Mouse (Mus musculus): Measurements from ENCODE around the gene Prpsap2. TPM values are rescaled to one million over a fixed set of nuclear protein-coding genes. Genes with fewer than 3 reads are reported as not detected.

The Prpsap2 gene
- polyA plus RNA-seq, 2 experiments, result 20.6 to 33.2 TPM

DNA sequence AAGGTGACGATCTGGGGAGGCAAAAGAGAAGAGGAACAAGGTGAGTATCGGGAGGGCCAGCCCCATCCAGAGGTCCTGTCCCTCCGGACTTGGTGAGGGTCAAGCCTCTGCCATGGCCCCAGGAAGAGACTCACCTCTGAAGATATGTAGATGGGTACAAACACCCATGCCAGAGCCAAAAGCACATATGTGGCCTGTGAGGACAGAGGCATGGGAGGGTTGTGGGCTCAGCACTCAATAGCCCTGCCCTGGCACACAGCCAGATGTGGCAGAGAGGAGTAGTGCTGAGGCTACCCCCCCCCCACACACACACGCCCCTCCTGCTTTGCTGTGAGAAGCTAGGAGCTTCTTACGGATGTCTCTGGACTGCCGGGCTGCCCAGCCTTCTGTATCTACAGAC is 46.8 kb downstream of the Prpsap2 start:
- H3K36me3 ChIP-seq (ENCODE audit: control insufficient read depth, insufficient read depth, low read length), result no peaks in the 10 kb centered on the region
- no peaks in the 10 kb centered on the region for H3K4me1 ChIP-seq (ENCODE audit: control insufficient read depth, insufficient read depth, low read length)
- H3K27ac ChIP-seq (replicated peaks; ENCODE audit: low read depth, low read length), result no peak overlapping the region
- ATAC-seq (ENCODE audit: low FRiP score, low read depth) (no peak), DNase-seq (ENCODE audit: low spot score) (no peak)
- H3K4me2 ChIP-seq (replicated peaks; ENCODE audit: low read depth, low read length, severe bottlenecking), result no peak overlapping the region
- WGBS, result 70% methylated on average over 6 of the region's 6 CpGs
- H3K9ac ChIP-seq (ENCODE audit: low read depth, low read length, severe bottlenecking), result no peak overlapping the region
- no peak overlapping the region for H3K4me3 ChIP-seq (replicated peaks; ENCODE audit: low read length)
- no peaks in the 10 kb centered on the region for H3K27me3 ChIP-seq (ENCODE audit: control insufficient read depth, insufficient read depth, low read length)
- TF ChIP-seq POLR2A (IDR thresholded peaks at IDR 0.05; ENCODE audit: borderline replicate concordance, extremely low read depth, insufficient read depth, insufficient read length), result no peak
- no peaks in the 10 kb centered on the region for H3K9me3 ChIP-seq (ENCODE audit: control insufficient read depth, low read length)

DNA sequence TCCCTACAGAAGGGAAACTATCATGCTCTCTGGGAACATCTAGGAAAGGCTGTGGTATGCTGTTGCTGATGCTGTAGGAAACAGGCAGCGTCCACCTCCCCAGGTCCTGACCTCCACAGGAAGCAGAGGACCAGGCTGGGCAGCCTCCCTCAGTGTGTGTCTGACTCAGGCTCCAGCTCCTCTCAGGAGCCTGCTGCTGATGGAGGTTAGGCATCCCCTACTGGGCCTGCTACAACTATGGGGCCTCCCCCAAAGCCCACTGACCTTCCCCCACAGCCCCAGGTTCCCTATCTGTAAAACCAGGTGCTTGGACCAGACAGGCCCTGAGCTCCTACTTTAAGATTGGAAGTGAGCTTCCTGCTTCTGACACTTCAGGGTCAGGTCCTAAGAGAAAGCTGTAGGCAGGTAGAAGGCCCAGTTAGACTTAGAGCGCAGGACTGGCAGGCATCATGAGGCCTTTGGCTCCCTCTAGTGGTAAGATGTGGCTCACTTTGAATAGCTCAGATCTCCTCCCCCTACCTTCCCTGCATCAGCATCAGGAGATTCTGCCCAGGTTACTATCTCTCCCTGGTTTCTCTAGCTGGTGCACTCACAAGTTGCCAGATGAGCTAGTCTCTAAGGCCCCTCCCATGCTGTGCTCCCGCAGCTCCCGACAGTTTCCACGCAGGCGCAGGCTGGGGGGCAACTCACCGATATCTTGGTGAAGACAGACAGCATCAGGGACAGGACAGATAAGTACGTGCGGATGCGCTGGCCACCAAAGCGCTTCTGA is 47.4 kb downstream of the Prpsap2 start:
- no peak for TF ChIP-seq POLR2A (IDR thresholded peaks at IDR 0.05; ENCODE audit: borderline replicate concordance, extremely low read depth, insufficient read depth, insufficient read length)
- H3K27ac ChIP-seq (replicated peaks; ENCODE audit: low read depth, low read length), result no peak overlapping the region
- H3K27me3 ChIP-seq (ENCODE audit: control insufficient read depth, insufficient read depth, low read length), result no peaks in the 10 kb centered on the region
- no peaks in the 10 kb centered on the region for H3K9me3 ChIP-seq (ENCODE audit: control insufficient read depth, low read length)
- H3K9ac ChIP-seq (ENCODE audit: low read depth, low read length, severe bottlenecking), result no peak overlapping the region
- ATAC-seq (ENCODE audit: low FRiP score, low read depth) (peak; percentile 83), DNase-seq (ENCODE audit: low spot score) (peak; percentile 91)
- WGBS, result 44% methylated on average over 11 of the region's 11 CpGs
- no peak overlapping the region for H3K4me2 ChIP-seq (replicated peaks; ENCODE audit: low read depth, low read length, severe bottlenecking)
- H3K4me3 ChIP-seq (replicated peaks; ENCODE audit: low read length), result no peak overlapping the region
- H3K36me3 ChIP-seq (ENCODE audit: control insufficient read depth, insufficient read depth, low read length), result no peaks in the 10 kb centered on the region
- H3K4me1 ChIP-seq (ENCODE audit: control insufficient read depth, insufficient read depth, low read length), result no peaks in the 10 kb centered on the region

DNA sequence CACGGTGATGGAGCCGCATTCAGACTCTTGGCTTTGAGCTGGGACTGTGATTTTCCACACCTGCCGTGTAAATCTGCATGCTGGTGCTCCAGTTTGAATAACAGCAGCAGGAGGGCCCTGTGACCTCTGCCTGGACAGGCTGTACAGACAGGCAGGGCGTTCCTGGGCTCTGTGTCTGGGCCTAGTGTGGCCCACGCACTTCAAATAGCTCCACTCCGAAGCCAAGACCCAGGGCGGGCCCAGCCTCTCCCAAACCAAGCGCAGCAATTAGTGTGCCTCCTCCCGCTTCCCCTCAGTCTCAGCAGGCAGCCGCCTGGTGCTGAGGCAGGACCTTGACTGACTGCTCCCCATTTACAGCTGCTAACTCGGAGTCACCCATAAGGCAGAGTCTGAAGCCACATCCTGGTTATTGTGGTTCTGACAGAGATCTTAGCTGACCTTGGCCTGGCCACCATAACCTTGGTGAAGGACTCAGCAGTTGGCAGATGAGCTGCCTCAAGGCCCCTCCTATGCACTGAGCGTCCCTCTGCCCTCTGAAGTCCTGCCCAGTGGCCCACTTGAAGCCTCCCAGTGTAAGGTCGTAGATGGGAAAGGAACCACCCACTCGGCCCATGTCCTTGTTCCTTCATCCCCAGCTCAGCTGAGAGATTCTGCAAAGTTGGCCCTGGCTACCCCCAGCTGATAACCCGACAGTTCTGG is 48.6 kb downstream of the Prpsap2 start:
- Histone ChIP-seq H3K36me3 (ENCODE audit: control insufficient read depth, insufficient read depth, low read length) (no peaks in the 10 kb centered on the region), H3K9me3 (ENCODE audit: control insufficient read depth, low read length) (no peaks in the 10 kb centered on the region), H3K27ac (replicated peaks; ENCODE audit: low read depth, low read length) (no peak overlapping the region), H3K4me1 (ENCODE audit: control insufficient read depth, insufficient read depth, low read length) (no peaks in the 10 kb centered on the region), H3K4me2 (replicated peaks; ENCODE audit: low read depth, low read length, severe bottlenecking) (no peak overlapping the region), H3K27me3 (ENCODE audit: control insufficient read depth, insufficient read depth, low read length) (no peaks in the 10 kb centered on the region), H3K4me3 (replicated peaks; ENCODE audit: low read length) (no peak overlapping the region), H3K9ac (ENCODE audit: low read depth, low read length, severe bottlenecking) (no peak overlapping the region)
- TF ChIP-seq POLR2A (IDR thresholded peaks at IDR 0.05; ENCODE audit: borderline replicate concordance, extremely low read depth, insufficient read depth, insufficient read length), result no peak
- whole genome bisulfite sequencing, result 49% methylated on average over 15 of the region's 15 CpGs
- no peak for DNase-seq (ENCODE audit: low spot score)
- ATAC-seq (ENCODE audit: low FRiP score, low read depth), result no peak

DNA sequence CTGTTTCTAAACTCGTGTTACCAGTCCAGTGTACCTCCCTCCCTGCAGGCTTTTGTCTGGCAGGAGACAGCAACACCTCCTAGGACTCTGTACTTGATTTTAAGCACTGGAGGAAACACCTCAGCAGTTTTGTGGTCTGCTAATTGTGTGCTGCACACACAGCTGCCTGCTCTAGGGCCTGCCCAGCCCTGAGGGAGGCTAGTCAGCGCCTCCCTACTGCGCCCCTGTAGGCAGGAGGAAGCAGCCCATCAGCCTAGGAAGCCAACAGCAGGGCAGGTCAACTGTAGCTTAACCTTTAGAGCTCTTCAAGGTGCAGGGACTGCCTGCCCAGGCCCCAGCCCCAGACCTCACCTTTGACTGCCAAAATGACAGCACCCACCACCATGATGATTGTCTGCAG is 53.0 kb downstream of the Prpsap2 start:
- DNase-seq (ENCODE audit: low spot score) (no peak), ATAC-seq (ENCODE audit: low FRiP score, low read depth) (no peak)
- H3K9ac ChIP-seq (ENCODE audit: low read depth, low read length, severe bottlenecking), result peak overlapping the region; percentile 5; the same call in 1 of the 2 replicates
- H3K4me2 ChIP-seq (replicated peaks; ENCODE audit: low read depth, low read length, severe bottlenecking), result no peak overlapping the region
- TF ChIP-seq POLR2A (IDR thresholded peaks at IDR 0.05; ENCODE audit: borderline replicate concordance, extremely low read depth, insufficient read depth, insufficient read length), result no peak
- WGBS, result 28% methylated on average over 3 of the region's 3 CpGs
- H3K4me3 ChIP-seq (replicated peaks; ENCODE audit: low read length), result no peak overlapping the region
- H3K4me1 ChIP-seq (ENCODE audit: control insufficient read depth, insufficient read depth, low read length), result no peaks in the 10 kb centered on the region
- no peaks in the 10 kb centered on the region for H3K27me3 ChIP-seq (ENCODE audit: control insufficient read depth, insufficient read depth, low read length)
- H3K27ac ChIP-seq (replicated peaks; ENCODE audit: low read depth, low read length), result no peak overlapping the region
- H3K9me3 ChIP-seq (ENCODE audit: control insufficient read depth, low read length), result no peaks in the 10 kb centered on the region
- H3K36me3 ChIP-seq (ENCODE audit: control insufficient read depth, insufficient read depth, low read length), result no peaks in the 10 kb centered on the region

DNA sequence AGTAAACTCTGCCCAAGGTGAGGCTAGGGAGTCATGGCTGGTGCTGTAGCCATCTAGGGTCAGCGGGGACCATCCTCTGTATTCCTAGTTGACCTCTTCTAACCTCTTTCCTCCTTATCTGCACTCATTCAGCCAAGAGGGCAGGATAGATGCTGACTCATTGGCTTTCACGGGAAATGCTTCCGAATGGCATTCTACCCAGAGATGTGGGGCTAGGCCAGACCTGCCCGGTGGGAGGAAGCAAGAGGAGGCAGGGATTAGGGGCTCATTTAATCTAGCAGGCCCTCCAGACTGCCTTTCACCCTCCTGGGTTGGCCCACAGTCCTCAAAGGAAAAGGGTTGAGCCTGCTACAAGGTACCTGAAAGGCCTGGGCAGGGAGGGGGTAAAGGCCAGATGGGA is 55.7 kb downstream of the Prpsap2 start:
- H3K4me3 ChIP-seq (replicated peaks; ENCODE audit: low read length), result no peak overlapping the region
- TF ChIP-seq POLR2A (IDR thresholded peaks at IDR 0.05; ENCODE audit: borderline replicate concordance, extremely low read depth, insufficient read depth, insufficient read length), result no peak
- H3K27ac ChIP-seq (replicated peaks; ENCODE audit: low read depth, low read length), result no peak overlapping the region
- no peak overlapping the region for H3K4me2 ChIP-seq (replicated peaks; ENCODE audit: low read depth, low read length, severe bottlenecking)
- H3K9ac ChIP-seq (ENCODE audit: low read depth, low read length, severe bottlenecking), result no peak overlapping the region
- H3K36me3 ChIP-seq (ENCODE audit: control insufficient read depth, insufficient read depth, low read length), result no peaks in the 10 kb centered on the region
- DNase-seq (ENCODE audit: low spot score) (no peak), ATAC-seq (ENCODE audit: low FRiP score, low read depth) (no peak)
- H3K27me3 ChIP-seq (ENCODE audit: control insufficient read depth, insufficient read depth, low read length), result no peaks in the 10 kb centered on the region
- 67% methylated on average over 4 of the region's 4 CpGs for WGBS
- no peaks in the 10 kb centered on the region for H3K4me1 ChIP-seq (ENCODE audit: control insufficient read depth, insufficient read depth, low read length)
- no peaks in the 10 kb centered on the region for H3K9me3 ChIP-seq (ENCODE audit: control insufficient read depth, low read length)
